Mouse (Mus musculus) liver, embryonic 14.5 days (tissue): ENCODE results near the gene Pak4.

Source experiments
- CTCF ChIP-seq: IDR thresholded peaks from 2 replicates; pipeline ENCODE4 v1.5.1; 2016; ENCODE audit warnings: antibody characterized with exemption, low read depth, control low read depth
- EP300 ChIP-seq: IDR thresholded peaks from 2 replicates; pipeline ENCODE4 v1.6.1; 2016; ENCODE audit warnings: antibody characterized with exemption, low read depth

DNA sequence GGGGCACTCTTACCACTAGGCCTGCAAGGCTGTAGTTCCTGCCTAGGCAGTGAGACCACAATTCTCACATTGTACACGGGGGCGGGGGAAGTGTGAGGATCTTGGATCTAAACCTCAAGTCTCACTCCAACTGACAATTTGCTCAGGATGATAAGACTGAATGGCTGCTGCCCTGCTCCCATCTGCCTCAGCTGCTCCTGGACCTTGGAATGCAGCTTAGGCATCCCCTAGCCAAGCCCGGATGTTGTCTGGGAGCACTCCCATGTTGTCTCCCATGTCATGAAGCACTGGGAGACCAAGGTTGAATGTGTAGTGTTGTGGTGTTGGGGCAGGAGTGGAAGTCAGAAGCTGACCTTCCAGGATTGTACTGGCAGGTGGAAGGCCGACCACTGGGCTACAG lies 30.4 kb downstream of the Pak4 start:
- TF ChIP-seq CTCF: no peak
- no peak for TF ChIP-seq EP300
